Mouse (Mus musculus): ENCODE results near the gene Mocs1.
A peak's percentile ranks its signal among the peaks of the same experiment; 100 is the strongest.

Gene Mocs1

GRCm38 (mm10) chr17:49428239-49428688 is at the start of gene Mocs1:
Gene Mocs1, plus strand, starts transcription at chr17:49428362.
- DNase-seq (ENCODE audit: low read depth, low spot score), result peak; percentile 69

GRCm38 (mm10) chr17:49379645-49380044 is 48.5 kb upstream of the Mocs1 start:
- DNase-seq (ENCODE audit: low read depth, low spot score), result no peak

- no peak for DNase-seq (ENCODE audit: low read depth, low spot score)
Observed at GRCm38 (mm10) chr17:49384217-49384943, 43.8 kb upstream of the Mocs1 start.

GRCm38 (mm10) chr17:49387741-49388140 is 40.4 kb upstream of the Mocs1 start:
- DNase-seq (ENCODE audit: low read depth, low spot score), result no peak

GRCm38 (mm10) chr17:49392751-49393150 is 35.4 kb upstream of the Mocs1 start:
- no peak for DNase-seq (ENCODE audit: low read depth, low spot score)

GRCm38 (mm10) chr17:49394836-49395235 is 33.3 kb upstream of the Mocs1 start:
- DNase-seq (ENCODE audit: low read depth, low spot score), result no peak

GRCm38 (mm10) chr17:49399605-49400004 is 28.6 kb upstream of the Mocs1 start:
- peak; percentile 20 for DNase-seq (ENCODE audit: low read depth, low spot score)

GRCm38 (mm10) chr17:49400130-49400529 is 28.0 kb upstream of the Mocs1 start:
- peak; percentile 74 for DNase-seq (ENCODE audit: low read depth, low spot score)

GRCm38 (mm10) chr17:49403151-49403550 is 25.0 kb upstream of the Mocs1 start:
- no peak for DNase-seq (ENCODE audit: low read depth, low spot score)

GRCm38 (mm10) chr17:49405927-49406326 is 22.2 kb upstream of the Mocs1 start:
- DNase-seq (ENCODE audit: low read depth, low spot score), result no peak

- no peak for DNase-seq (ENCODE audit: low read depth, low spot score)
Observed at GRCm38 (mm10) chr17:49412974-49413373, 15.2 kb upstream of the Mocs1 start.

GRCm38 (mm10) chr17:49413554-49413953 is 14.6 kb upstream of the Mocs1 start:
- DNase-seq (ENCODE audit: low read depth, low spot score), result no peak

GRCm38 (mm10) chr17:49416228-49416627 is 11.9 kb upstream of the Mocs1 start:
- DNase-seq (ENCODE audit: low read depth, low spot score), result no peak

GRCm38 (mm10) chr17:49419813-49420212 is 8.3 kb upstream of the Mocs1 start:
- DNase-seq (ENCODE audit: low read depth, low spot score), result no peak

- no peak for DNase-seq (ENCODE audit: low read depth, low spot score)
Observed at GRCm38 (mm10) chr17:49422286-49423066, 5.7 kb upstream of the Mocs1 start.

GRCm38 (mm10) chr17:49423067-49423325 is 5.2 kb upstream of the Mocs1 start:
- no peak for DNase-seq (ENCODE audit: low read depth, low spot score)

- DNase-seq (ENCODE audit: low read depth, low spot score), result no peak
Observed at GRCm38 (mm10) chr17:49423872-49424271, 4.3 kb upstream of the Mocs1 start.

- DNase-seq (ENCODE audit: low read depth, low spot score), result no peak
Observed at GRCm38 (mm10) chr17:49427631-49428238, 427 bp upstream of the Mocs1 start.

GRCm38 (mm10) chr17:49428751-49429415 is 721 bp downstream of the Mocs1 start:
- no peak for DNase-seq (ENCODE audit: low read depth, low spot score)

GRCm38 (mm10) chr17:49429471-49430129 is 1.4 kb downstream of the Mocs1 start:
- no peak for DNase-seq (ENCODE audit: low read depth, low spot score)

GRCm38 (mm10) chr17:49430136-49430535 is 2.0 kb downstream of the Mocs1 start:
- DNase-seq (ENCODE audit: low read depth, low spot score), result no peak

- DNase-seq (ENCODE audit: low read depth, low spot score), result no peak
Observed at GRCm38 (mm10) chr17:49431176-49431575, 3.0 kb downstream of the Mocs1 start.

All from retina, postnatal 7 days (tissue).